Mouse (Mus musculus): ENCODE measurements around the gene Mast2.

DNA sequence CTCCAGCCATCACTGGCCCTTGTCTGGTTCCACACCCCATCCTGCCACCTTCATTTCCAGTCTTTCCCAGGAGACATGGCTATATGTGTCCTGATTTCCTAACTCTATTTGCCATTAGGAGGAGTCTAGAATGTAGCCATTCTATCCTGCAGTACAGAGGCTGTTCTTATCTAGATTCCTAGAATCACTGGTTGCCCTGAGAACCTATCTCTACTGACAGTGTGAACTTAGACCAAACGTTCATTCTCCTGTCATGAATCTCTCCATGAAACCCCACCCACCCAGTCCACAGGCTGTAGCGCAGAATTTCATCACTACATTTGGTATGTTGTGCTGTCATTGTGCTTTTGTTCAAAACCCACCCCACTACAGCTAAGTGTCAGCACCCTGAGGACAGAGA, 17.3 kb upstream of the Mast2 start:
- TF ChIP-seq POLR2A (IDR thresholded peaks at IDR 0.05; ENCODE audit: borderline replicate concordance, control insufficient read depth, low read depth, low read length), result no peak
- TF ChIP-seq CTCF (IDR thresholded peaks at IDR 0.05; ENCODE audit: control insufficient read depth, insufficient read depth, low read length), result no peak

All from bone marrow, adult 2 months (tissue).